ENCODE assay signal across 20 mouse cellular contexts in genomic region chr16:7197953-7198352, GRCm38 (mm10).
DNase-seq lines count a peak whose midpoint lies in the region; ATAC-seq and TF ChIP-seq lines count a peak whose summit lies in the region.
"Had no signal": no experiment of that assay in that cellular context is flagged by ENCODE, and none has a peak within 500 bp of the region (broad histone marks: within the 10 kb centered on the region; RNA-seq: fewer than 3 reads in every experiment).

No protein-coding gene starts in this region.

- H3K27ac ChIP-seq in hindbrain, embryonic 12.5 days: no peak overlapping the region
- no peak overlapping the region for H3K27ac ChIP-seq in hindbrain, embryonic 10.5 days
- 0 out of 2 replicates have a peak overlapping the region, but pooled peaks have one; percentile 38 for H3K27ac ChIP-seq in hindbrain, embryonic 14.5 days
- no peak overlapping the region for H3K27ac ChIP-seq in hindbrain, postnatal 0 days
- H3K27ac ChIP-seq in midbrain, postnatal 0 days (ENCODE audit: low read depth, low read length): no peak overlapping the region
- no peak overlapping the region for H3K27ac ChIP-seq in midbrain, embryonic 14.5 days (replicated peaks; ENCODE audit: low read depth, low read length)
- H3K27ac ChIP-seq: embryonic facial prominence, embryonic 10.5 days; embryonic facial prominence, embryonic 12.5 days; forebrain, embryonic 13.5 days; forebrain, embryonic 15.5 days had no signal

- no peaks in the 10 kb centered on the region for H3K9me3 ChIP-seq in hindbrain, embryonic 12.5 days (replicated peaks)
- no peaks in the 10 kb centered on the region for H3K9me3 ChIP-seq in hindbrain, embryonic 10.5 days
- H3K9me3 ChIP-seq in hindbrain, embryonic 14.5 days (ENCODE audit: control insufficient read depth, low read length): no peaks in the 10 kb centered on the region
- no peaks in the 10 kb centered on the region for H3K9me3 ChIP-seq in hindbrain, postnatal 0 days (ENCODE audit: low read length)
- H3K9me3 ChIP-seq in midbrain, postnatal 0 days (ENCODE audit: low read length): no peaks in the 10 kb centered on the region
- H3K9me3 ChIP-seq in midbrain, embryonic 14.5 days (ENCODE audit: control insufficient read depth, low read length): no peaks in the 10 kb centered on the region
- H3K9me3 ChIP-seq: embryonic facial prominence, embryonic 10.5 days; embryonic facial prominence, embryonic 12.5 days; forebrain, embryonic 13.5 days; forebrain, embryonic 15.5 days had no signal

- no peak overlapping the region for H3K4me2 ChIP-seq in hindbrain, embryonic 12.5 days (replicated peaks)
- H3K4me2 ChIP-seq in hindbrain, embryonic 14.5 days (replicated peaks): no peak overlapping the region
- H3K4me2 ChIP-seq in hindbrain, postnatal 0 days (ENCODE audit: low read depth, low read length): no peak overlapping the region
- no peak overlapping the region for H3K4me2 ChIP-seq in midbrain, postnatal 0 days (ENCODE audit: low read depth, low read length, poor library complexity, severe bottlenecking)
- H3K4me2 ChIP-seq in midbrain, embryonic 14.5 days (ENCODE audit: low read length): no peak overlapping the region
- H3K4me2 ChIP-seq: embryonic facial prominence, embryonic 12.5 days; forebrain, embryonic 13.5 days; forebrain, embryonic 15.5 days had no signal

- ATAC-seq in hindbrain, embryonic 12.5 days (ENCODE audit: low FRiP score): peak; percentile 56; the same call in 1 of the 2 replicates
- no peak; the same call in 1 of the 2 replicates for ATAC-seq in hindbrain, embryonic 14.5 days (ENCODE audit: low FRiP score)
- no peak for ATAC-seq in hindbrain, postnatal 0 days
- no peak for ATAC-seq in midbrain, postnatal 0 days (ENCODE audit: low FRiP score)
- no peak for ATAC-seq in midbrain, embryonic 14.5 days (ENCODE audit: low FRiP score, low TSS enrichment)
- ATAC-seq: forebrain, embryonic 13.5 days; forebrain, embryonic 15.5 days had no signal

- H3K4me1 ChIP-seq in hindbrain, embryonic 12.5 days: peaks cover 11% of the 10 kb centered on the region
- H3K4me1 ChIP-seq in hindbrain, embryonic 10.5 days (replicated peaks): peaks cover 5% of the 10 kb centered on the region; the same call in 1 of the 2 replicates
- H3K4me1 ChIP-seq in hindbrain, embryonic 14.5 days (replicated peaks; ENCODE audit: control insufficient read depth, insufficient read depth, low read length): peaks cover 12% of the 10 kb centered on the region; the same call in 1 of the 2 replicates
- H3K4me1 ChIP-seq in hindbrain, postnatal 0 days (ENCODE audit: insufficient read depth, low read length): no peaks in the 10 kb centered on the region
- no peaks in the 10 kb centered on the region for H3K4me1 ChIP-seq in midbrain, postnatal 0 days (ENCODE audit: insufficient read depth, low read length)
- H3K4me1 ChIP-seq in midbrain, embryonic 14.5 days (ENCODE audit: control insufficient read depth, insufficient read depth, low read length): peaks cover 5% of the 10 kb centered on the region; the same call in 1 of the 2 replicates
- H3K4me1 ChIP-seq: embryonic facial prominence, embryonic 12.5 days had no signal

- TF ChIP-seq POLR2A in brain, embryonic 14.5 days (IDR thresholded peaks at IDR 0.05; ENCODE audit: borderline replicate concordance, extremely low read depth, insufficient read depth, insufficient read length, poor library complexity, severe bottlenecking): no peak

- H3K4me3 ChIP-seq in hindbrain, embryonic 12.5 days: no peak overlapping the region
- no peak overlapping the region for H3K4me3 ChIP-seq in hindbrain, embryonic 10.5 days
- no peak overlapping the region for H3K4me3 ChIP-seq in hindbrain, embryonic 14.5 days (replicated peaks; ENCODE audit: low read length)
- no peak overlapping the region for H3K4me3 ChIP-seq in hindbrain, postnatal 0 days (ENCODE audit: low read length)
- no peak overlapping the region for H3K4me3 ChIP-seq in midbrain, postnatal 0 days (ENCODE audit: low read depth, low read length)
- no peak overlapping the region for H3K4me3 ChIP-seq in midbrain, embryonic 14.5 days (replicated peaks; ENCODE audit: low read depth, low read length)
- H3K4me3 ChIP-seq: embryonic facial prominence, embryonic 10.5 days; embryonic facial prominence, embryonic 12.5 days; forebrain, embryonic 13.5 days; forebrain, embryonic 15.5 days had no signal

- TF ChIP-seq CTCF in hindbrain, postnatal 0 days (IDR thresholded peaks at IDR 0.05; ENCODE audit: low read depth): no peak
- no peak for TF ChIP-seq CTCF in midbrain, postnatal 0 days (IDR thresholded peaks at IDR 0.05)
- no peak for TF ChIP-seq CTCF in brain, embryonic 14.5 days (IDR thresholded peaks at IDR 0.05; ENCODE audit: borderline replicate concordance, extremely low read depth, insufficient read depth, insufficient read length)

- H3K36me3 ChIP-seq in hindbrain, embryonic 12.5 days: no peaks in the 10 kb centered on the region
- H3K36me3 ChIP-seq in hindbrain, embryonic 10.5 days: no peaks in the 10 kb centered on the region
- H3K36me3 ChIP-seq in hindbrain, embryonic 14.5 days (replicated peaks; ENCODE audit: control insufficient read depth, insufficient read depth): no peaks in the 10 kb centered on the region
- no peaks in the 10 kb centered on the region for H3K36me3 ChIP-seq in hindbrain, postnatal 0 days (ENCODE audit: insufficient read depth, low read length)
- no peaks in the 10 kb centered on the region for H3K36me3 ChIP-seq in midbrain, postnatal 0 days (ENCODE audit: insufficient read depth, low read length)
- H3K36me3 ChIP-seq in midbrain, embryonic 14.5 days (ENCODE audit: control insufficient read depth, insufficient read depth, low read length): no peaks in the 10 kb centered on the region
- H3K36me3 ChIP-seq: embryonic facial prominence, embryonic 10.5 days; embryonic facial prominence, embryonic 12.5 days; forebrain, embryonic 15.5 days had no signal

- whole genome bisulfite sequencing in hindbrain, embryonic 12.5 days: 50% methylated on average over 5 of the region's 5 CpGs
- 81% methylated on average over 5 of the region's 5 CpGs for WGBS in hindbrain, embryonic 10.5 days
- WGBS in hindbrain, embryonic 14.5 days: 60% methylated on average over 5 of the region's 5 CpGs
- WGBS in hindbrain, postnatal 0 days: 65% methylated on average over 5 of the region's 5 CpGs
- WGBS in midbrain, postnatal 0 days: 74% methylated on average over 5 of the region's 5 CpGs
- 53% methylated on average over 5 of the region's 5 CpGs for whole genome bisulfite sequencing in midbrain, embryonic 14.5 days

- H3K9ac ChIP-seq in hindbrain, embryonic 12.5 days: no peak overlapping the region
- no peak overlapping the region for H3K9ac ChIP-seq in hindbrain, embryonic 14.5 days
- no peak overlapping the region for H3K9ac ChIP-seq in hindbrain, postnatal 0 days (replicated peaks; ENCODE audit: low read length)
- no peak overlapping the region for H3K9ac ChIP-seq in midbrain, postnatal 0 days (replicated peaks; ENCODE audit: low read length, poor library complexity, severe bottlenecking)
- no peak overlapping the region for H3K9ac ChIP-seq in midbrain, embryonic 14.5 days (replicated peaks; ENCODE audit: low read length)
- H3K9ac ChIP-seq: embryonic facial prominence, embryonic 12.5 days; forebrain, embryonic 13.5 days; forebrain, embryonic 15.5 days had no signal

- DNase-seq in hindbrain, embryonic 10.5 days (ENCODE audit: low spot score): no peak
- no peak for DNase-seq in hindbrain, embryonic 14.5 days (ENCODE audit: low spot score)
- DNase-seq in hindbrain, postnatal 0 days (ENCODE audit: low spot score): no peak
- DNase-seq in midbrain, postnatal 0 days (ENCODE audit: low spot score): peak; percentile 30
- no peak for DNase-seq in midbrain, embryonic 14.5 days
- DNase-seq in brain, embryonic 14.5 days (ENCODE audit: low read depth): peak; percentile 34
- no peak for DNase-seq in yolk sac, embryonic 10.5 days (ENCODE audit: low spot score)
- DNase-seq: adrenal gland, adult 2 months; adrenal gland, postnatal 10 days; adrenal gland, postnatal 25 days; cerebellum, adult 11-12 months; cerebellum, adult 2 months; cerebellum, adult 9-10 months; cerebellum, postnatal 10 days; cerebellum, postnatal 25 days had no signal

- no peaks in the 10 kb centered on the region for H3K27me3 ChIP-seq in hindbrain, embryonic 12.5 days
- no peaks in the 10 kb centered on the region for H3K27me3 ChIP-seq in hindbrain, embryonic 10.5 days (ENCODE audit: insufficient read depth, poor library complexity, severe bottlenecking)
- no peaks in the 10 kb centered on the region for H3K27me3 ChIP-seq in hindbrain, embryonic 14.5 days (ENCODE audit: control insufficient read depth, insufficient read depth, low read length)
- no peaks in the 10 kb centered on the region for H3K27me3 ChIP-seq in hindbrain, postnatal 0 days (ENCODE audit: insufficient read depth, low read length)
- no peaks in the 10 kb centered on the region for H3K27me3 ChIP-seq in midbrain, postnatal 0 days (ENCODE audit: insufficient read depth, low read length)
- no peaks in the 10 kb centered on the region for H3K27me3 ChIP-seq in midbrain, embryonic 14.5 days (ENCODE audit: control insufficient read depth, insufficient read depth, low read length)
- H3K27me3 ChIP-seq: embryonic facial prominence, embryonic 12.5 days; forebrain, embryonic 13.5 days; forebrain, embryonic 15.5 days had no signal

Comparison
In these comparisons a context has a peak if more than half of its experiments do, and no peak if none do; other contexts are left out.
1. DNase-seq: peak in midbrain, postnatal 0 days (single experiment) and brain, embryonic 14.5 days (single experiment); none in hindbrain, embryonic 10.5 days (single experiment), hindbrain, embryonic 14.5 days (single experiment), hindbrain, postnatal 0 days (single experiment), midbrain, embryonic 14.5 days (single experiment) and yolk sac, embryonic 10.5 days (single experiment).